Comparison of ENCODE assay signal across 8 mouse cellular contexts in genomic region chr7:80114451-80115223, GRCm38 (mm10). TPM values are rescaled to one million over a fixed set of nuclear protein-coding genes. Genes with fewer than 3 reads are reported as not detected.
DNase-seq lines count a peak whose midpoint lies in the region; ATAC-seq and TF ChIP-seq lines count a peak whose summit lies in the region.

No protein-coding gene starts in this region.

- peak; percentile 50 to 60 for DNase-seq in adrenal gland, postnatal 36 days
- peak; percentile 76 for DNase-seq in kidney, adult 9 months
- DNase-seq in liver, adult 2 months (ENCODE audit: extremely low read depth, low read depth, low spot score): peak; percentile 65
- peak; percentile 61 for DNase-seq in testis, postnatal 10 days (ENCODE audit: low spot score)

- no peak for TF ChIP-seq CTCF in C2C12 (IDR thresholded peaks at IDR 0.05; ENCODE audit: control insufficient read depth, insufficient read depth, insufficient read length)
- TF ChIP-seq CTCF in liver, adult 2 months (IDR thresholded peaks at IDR 0.05; ENCODE audit: low read depth, low read length): no peak

- peak overlapping the region; percentile 69 for H3K9ac ChIP-seq in embryonic facial prominence, embryonic 15.5 days
- peak overlapping the region; percentile 100 for H3K9ac ChIP-seq in heart, embryonic 11.5 days (ENCODE audit: low read depth, low read length)
- peak overlapping the region; percentile 92 for H3K9ac ChIP-seq in liver, adult 2 months (ENCODE audit: low read depth, low read length)
- H3K9ac ChIP-seq in midbrain, embryonic 16.5 days (ENCODE audit: low read depth, low read length): peak overlapping the region; percentile 99

- no peaks in the 10 kb centered on the region for H3K9me3 ChIP-seq in embryonic facial prominence, embryonic 15.5 days (replicated peaks)
- no peaks in the 10 kb centered on the region for H3K9me3 ChIP-seq in heart, embryonic 11.5 days (replicated peaks; ENCODE audit: control insufficient read depth, low read length)
- no peaks in the 10 kb centered on the region for H3K9me3 ChIP-seq in midbrain, embryonic 16.5 days (replicated peaks; ENCODE audit: control insufficient read depth, low read length, poor library complexity, severe bottlenecking)

- H3ac ChIP-seq in C2C12 (ENCODE audit: control insufficient read depth, insufficient read length, low read depth): peak overlapping the region; percentile 95

- TF ChIP-seq POLR2A in liver, adult 2 months (IDR thresholded peaks at IDR 0.05; ENCODE audit: extremely low read depth, insufficient read depth, low read length): no peak

- peak overlapping the region; percentile 96 for H3K27ac ChIP-seq in embryonic facial prominence, embryonic 15.5 days (replicated peaks)
- H3K27ac ChIP-seq in heart, embryonic 11.5 days (ENCODE audit: low read depth, low read length): peak overlapping the region; percentile 99
- peak overlapping the region; percentile 66 for H3K27ac ChIP-seq in liver, adult 2 months (replicated peaks; ENCODE audit: insufficient read depth, low read depth, low read length)
- H3K27ac ChIP-seq in midbrain, embryonic 16.5 days (ENCODE audit: low read length): peak overlapping the region; percentile 98

- H3K36me3 ChIP-seq in C2C12 (ENCODE audit: control insufficient read depth, insufficient read depth): peaks cover 6% of the 10 kb centered on the region
- peaks cover 8% of the 10 kb centered on the region; the same call in 1 of the 2 replicates for H3K36me3 ChIP-seq in embryonic facial prominence, embryonic 15.5 days
- H3K36me3 ChIP-seq in heart, embryonic 11.5 days (ENCODE audit: control insufficient read depth, insufficient read depth, low read length): peaks cover 2% of the 10 kb centered on the region; the same call in 1 of the 2 replicates
- H3K36me3 ChIP-seq in liver, adult 2 months (ENCODE audit: control insufficient read depth, insufficient read depth, low read length): no peaks in the 10 kb centered on the region
- no peaks in the 10 kb centered on the region for H3K36me3 ChIP-seq in midbrain, embryonic 16.5 days (ENCODE audit: control insufficient read depth, insufficient read depth, low read length)

- peaks cover 54% of the 10 kb centered on the region for H3K79me2 ChIP-seq in C2C12 (ENCODE audit: control insufficient read depth, insufficient read depth)
- peaks cover 4% of the 10 kb centered on the region; the same call in 1 of the 2 replicates for H3K79me2 ChIP-seq in liver, adult 2 months (ENCODE audit: control insufficient read depth, insufficient read depth, low read length)

- ATAC-seq in embryonic facial prominence, embryonic 15.5 days (ENCODE audit: insufficient number of reproducible peaks, low FRiP score, low TSS enrichment, low read depth): peak; percentile 80
- ATAC-seq in heart, embryonic 11.5 days (replicated peaks; ENCODE audit: insufficient number of reproducible peaks, low FRiP score, low TSS enrichment): peak; percentile 55
- peak; percentile 82 for ATAC-seq in midbrain, embryonic 16.5 days

- 0% methylated on average over 52 of the region's 52 CpGs for WGBS in embryonic facial prominence, embryonic 15.5 days
- WGBS in heart, embryonic 11.5 days (ENCODE audit: insufficient replicate concordance): under 1% methylated on average over 51 of the region's 52 CpGs
- WGBS in liver, adult 2 months: under 1% methylated on average over 52 of the region's 52 CpGs
- under 1% methylated on average over 52 of the region's 52 CpGs for WGBS in midbrain, embryonic 16.5 days

- H3K79me3 ChIP-seq in C2C12 (ENCODE audit: low read depth): peaks cover 37% of the 10 kb centered on the region

- no peaks in the 10 kb centered on the region for H3K27me3 ChIP-seq in C2C12 (ENCODE audit: control insufficient read depth, insufficient read depth, insufficient read length)
- no peaks in the 10 kb centered on the region for H3K27me3 ChIP-seq in embryonic facial prominence, embryonic 15.5 days
- no peaks in the 10 kb centered on the region for H3K27me3 ChIP-seq in heart, embryonic 11.5 days (ENCODE audit: control insufficient read depth, insufficient read depth, low read length)
- H3K27me3 ChIP-seq in liver, adult 2 months (ENCODE audit: control insufficient read depth, insufficient read depth, low read length): no peaks in the 10 kb centered on the region
- no peaks in the 10 kb centered on the region for H3K27me3 ChIP-seq in midbrain, embryonic 16.5 days (ENCODE audit: control insufficient read depth, insufficient read depth, low read depth, low read length)

- peak overlapping the region; percentile 76 for H3K4me2 ChIP-seq in embryonic facial prominence, embryonic 15.5 days (replicated peaks)
- peak overlapping the region; percentile 97 for H3K4me2 ChIP-seq in heart, embryonic 11.5 days
- peak overlapping the region; percentile 75 for H3K4me2 ChIP-seq in midbrain, embryonic 16.5 days (ENCODE audit: low read length)

- peak overlapping the region; percentile 60 for H3K4me3 ChIP-seq in C2C12 (ENCODE audit: insufficient read depth, poor library complexity, severe bottlenecking)
- peak overlapping the region; percentile 88 for H3K4me3 ChIP-seq in embryonic facial prominence, embryonic 15.5 days (replicated peaks)
- H3K4me3 ChIP-seq in heart, embryonic 11.5 days (ENCODE audit: low read depth, low read length): peak overlapping the region; percentile 90
- H3K4me3 ChIP-seq in liver, adult 2 months (ENCODE audit: insufficient read depth, low read depth, low read length): peak overlapping the region; percentile 85
- H3K4me3 ChIP-seq in midbrain, embryonic 16.5 days (ENCODE audit: low read depth, low read length): peak overlapping the region; percentile 66

- peaks cover 42% of the 10 kb centered on the region for H3K4me1 ChIP-seq in embryonic facial prominence, embryonic 15.5 days
- peaks cover 24% of the 10 kb centered on the region for H3K4me1 ChIP-seq in heart, embryonic 11.5 days (ENCODE audit: control insufficient read depth, insufficient read depth, low read length)
- peaks cover 17% of the 10 kb centered on the region for H3K4me1 ChIP-seq in liver, adult 2 months (ENCODE audit: control insufficient read depth, insufficient read depth, low read length)
- H3K4me1 ChIP-seq in midbrain, embryonic 16.5 days (ENCODE audit: control insufficient read depth, insufficient read depth, low read length): peaks cover 32% of the 10 kb centered on the region

TF ChIP-seq in C2C12, 6 proteins besides CTCF, POLR2A, EP300 and RAD21:
- TF ChIP-seq MYOG (IDR thresholded peaks at IDR 0.05; ENCODE audit: control insufficient read depth, extremely low read depth, insufficient read length) (no peak), FOSL1 (IDR thresholded peaks at IDR 0.05; ENCODE audit: insufficient read depth, low read length, poor library complexity, severe bottlenecking) (no peak), CEBPB (IDR thresholded peaks at IDR 0.05; ENCODE audit: low read depth) (no peak), MAX (IDR thresholded peaks at IDR 0.05) (peak; percentile 51)

RNA-seq across cellular contexts. Expression of gene Idh2, which starts 0.6 kb away (rescaled TPM):
- 244 TPM for polyA plus RNA-seq in C2C12 (2012; fragmentation: generic; extraction: Trizol)
- total RNA-seq in adrenal gland, postnatal 36 days (2021): 100 to 1,000 TPM; 148 to 188 TPM
- 546 and 574 TPM in 2 replicates for polyA plus RNA-seq in embryonic facial prominence, embryonic 15.5 days (2015; fragmentation: Nextera tagmentation; extraction: Ambion mirVana)
- 1,200 and 1,395 TPM in 2 replicates for polyA plus RNA-seq in heart, embryonic 11.5 days (2014; fragmentation: Nextera tagmentation; extraction: Ambion mirVana)
- 177 and 195 TPM in 2 replicates for total RNA-seq in liver, adult 2 months (2014; rRNA removed)
- 163 and 164 TPM in 2 replicates for polyA plus RNA-seq in liver, adult 2 months (2012; rRNA removed)
- polyA plus RNA-seq in midbrain, embryonic 16.5 days (2015; fragmentation: Nextera tagmentation; extraction: Ambion mirVana): 210 and 224 TPM in 2 replicates

Comparison
In these comparisons a context has a peak if more than half of its experiments do, and no peak if none do; other contexts are left out.
1. Peak in every context shown above with its lines: DNase-seq, ATAC-seq, H3K4me3 ChIP-seq and H3K27ac ChIP-seq.